Mouse (Mus musculus) midbrain, embryonic 12.5 days (tissue): ENCODE results near the gene Ppil2. TPM values are rescaled to one million over a fixed set of nuclear protein-coding genes. Genes with fewer than 3 reads are reported as not detected.

Source experiments
- ATAC-seq: fragments of 200-750 bp; cut with Nextera tagmentation; 2 replicates; pipeline ENCODE4 v1.8.0; 2017; ENCODE audit warnings: low read depth, moderate TSS enrichment, moderate library complexity; ENCODE audit not compliant: low FRiP score
- H3K27ac ChIP-seq: fragments of 300-500 bp; sonication (generic); replicated peaks from 2 replicates; pipeline ENCODE4 v1.5.1; 2016; ENCODE audit warnings: mild to moderate bottlenecking
- H3K27me3 ChIP-seq: fragments of 300-500 bp; sonication (generic); 2 replicates; pipeline ENCODE4 v1.6.1; 2016; ENCODE audit warnings: mild to moderate bottlenecking
- H3K36me3 ChIP-seq: fragments of 300-500 bp; sonication (generic); 2 replicates; pipeline ENCODE4 v1.6.1; 2016
- H3K4me1 ChIP-seq: fragments of 300-500 bp; sonication (generic); 2 replicates; pipeline ENCODE4 v1.6.1; 2016
- H3K4me2 ChIP-seq: fragments of 300-500 bp; sonication (generic); replicated peaks from 2 replicates; pipeline ENCODE4 v1.6.1; 2016; ENCODE audit warnings: mild to moderate bottlenecking, moderate library complexity
- H3K4me3 ChIP-seq: fragments of 300-500 bp; sonication (generic); 2 replicates; pipeline ENCODE4 v1.5.1; 2016; ENCODE audit warnings: mild to moderate bottlenecking
- H3K9ac ChIP-seq: fragments of 300-500 bp; sonication (generic); replicated peaks from 2 replicates; pipeline ENCODE4 v1.6.1; 2016; ENCODE audit warnings: mild to moderate bottlenecking, moderate library complexity
- H3K9me3 ChIP-seq: fragments of 300-500 bp; sonication (generic); 2 replicates; pipeline ENCODE4 v1.6.1; 2016; ENCODE audit warnings: mild to moderate bottlenecking
- WGBS: fragments of 180-500 bp; shearing (Covaris S2); methylation state at CpG from one replicate; pipeline ENCODE4 v1.1.7; 2016; 5-methylcytosine and 5-hydroxymethylcytosine counted together
- polyA plus RNA-seq: library from polyadenylated mRNA; unstranded; fragments of >200 nt; fragmentation: Nextera tagmentation; extraction: Ambion mirVana; gene quantifications from 2 replicates; pipeline ENCODE4 v1.2.1, GENCODE M21; 2016

The Ppil2 gene
- polyA plus RNA-seq, 1 experiment from 2014 or later: 164 TPM

GRCm38 (mm10) chr16:17132089-17132905, 21.2 kb upstream of the Ppil2 start, which contains the start of gene Sdf2l1:
Gene Sdf2l1, minus strand, starts transcription at chr16:17132383.
- peak within 1 kb of the TSS; percentile 69 for H3K9ac ChIP-seq
- under 1% methylated on average over 47 of the region's 47 CpGs for WGBS
- no peaks in the 10 kb centered on the region for H3K36me3 ChIP-seq
- H3K27me3 ChIP-seq: 0 out of 2 replicates have a peak, but pooled peaks cover 7% of the 10 kb centered on the region
- H3K27ac ChIP-seq: peak within 1 kb of the TSS; percentile 86
- no peaks in the 10 kb centered on the region for H3K9me3 ChIP-seq
- ATAC-seq: peak; percentile 98
- H3K4me1 ChIP-seq: peaks cover 15% of the 10 kb centered on the region
- H3K4me2 ChIP-seq: peak within 1 kb of the TSS; percentile 97
- H3K4me3 ChIP-seq: peak within 1 kb of the TSS; percentile 83

GRCm38 (mm10) chr16:17131191-17132088, 20.4 kb upstream of the Ppil2 start:
- ATAC-seq: peak; percentile 87
- peak overlapping the region; percentile 69 for H3K9ac ChIP-seq
- 0 out of 2 replicates have a peak, but pooled peaks cover 7% of the 10 kb centered on the region for H3K27me3 ChIP-seq
- H3K4me3 ChIP-seq: peak overlapping the region; percentile 83
- peaks cover 15% of the 10 kb centered on the region for H3K4me1 ChIP-seq
- 5% methylated on average over 43 of the region's 43 CpGs for whole genome bisulfite sequencing
- peak overlapping the region; percentile 97 for H3K4me2 ChIP-seq
- no peaks in the 10 kb centered on the region for H3K9me3 ChIP-seq
- H3K36me3 ChIP-seq: no peaks in the 10 kb centered on the region
- peak overlapping the region; percentile 86 for H3K27ac ChIP-seq

- ATAC-seq: no peak
- H3K4me1 ChIP-seq: peaks cover 38% of the 10 kb centered on the region
- no peaks in the 10 kb centered on the region for H3K9me3 ChIP-seq
- H3K36me3 ChIP-seq: peaks cover 7% of the 10 kb centered on the region
- H3K27me3 ChIP-seq: 0 out of 2 replicates have a peak, but pooled peaks cover 7% of the 10 kb centered on the region
- no peak overlapping the region for H3K4me3 ChIP-seq
- H3K27ac ChIP-seq: no peak overlapping the region
- no peak overlapping the region for H3K4me2 ChIP-seq
- 96% methylated on average over 1 of the region's 1 CpGs for WGBS
- no peak overlapping the region for H3K9ac ChIP-seq
Observed at GRCm38 (mm10) chr16:17127292-17127691, 16.2 kb upstream of the Ppil2 start.

GRCm38 (mm10) chr16:17124871-17125520, 13.9 kb upstream of the Ppil2 start, which contains the start of gene 2610318N02Rik:
Gene 2610318N02Rik, minus strand, starts transcription at chr16:17125167.
- H3K4me2 ChIP-seq: peak within 1 kb of the TSS; percentile 82
- H3K9ac ChIP-seq: peak within 1 kb of the TSS; percentile 76
- peaks cover 19% of the 10 kb centered on the region for H3K36me3 ChIP-seq
- WGBS: under 1% methylated on average over 25 of the region's 25 CpGs
- H3K9me3 ChIP-seq: no peaks in the 10 kb centered on the region
- H3K27me3 ChIP-seq: no peaks in the 10 kb centered on the region
- peaks cover 37% of the 10 kb centered on the region for H3K4me1 ChIP-seq
- ATAC-seq: peak; percentile 94
- H3K27ac ChIP-seq: peak within 1 kb of the TSS; percentile 66
- peak within 1 kb of the TSS; percentile 48 for H3K4me3 ChIP-seq

- peak overlapping the region; percentile 66 for H3K27ac ChIP-seq
- H3K27me3 ChIP-seq: no peaks in the 10 kb centered on the region
- peak overlapping the region; percentile 48 for H3K4me3 ChIP-seq
- H3K4me2 ChIP-seq: peak overlapping the region; percentile 82
- H3K4me1 ChIP-seq: peaks cover 37% of the 10 kb centered on the region
- H3K9ac ChIP-seq: peak overlapping the region; percentile 76
- peak; percentile 59 for ATAC-seq
- peaks cover 26% of the 10 kb centered on the region for H3K36me3 ChIP-seq
- under 1% methylated on average over 22 of the region's 22 CpGs for WGBS
- no peaks in the 10 kb centered on the region for H3K9me3 ChIP-seq
Observed at GRCm38 (mm10) chr16:17124119-17124870, 13.2 kb upstream of the Ppil2 start.

- Histone ChIP-seq H3K9ac (0 out of 2 replicates have a peak overlapping the region, but pooled peaks have one; percentile 25), H3K36me3 (peaks cover 42% of the 10 kb centered on the region), H3K27ac (no peak overlapping the region), H3K9me3 (no peaks in the 10 kb centered on the region), H3K4me1 (peaks cover 37% of the 10 kb centered on the region), H3K27me3 (no peaks in the 10 kb centered on the region), H3K4me2 (peak overlapping the region; percentile 82), H3K4me3 (peak overlapping the region; percentile 17; the same call in 1 of the 2 replicates)
- ATAC-seq: no peak
- WGBS: 52% methylated on average over 13 of the region's 14 CpGs
Observed at GRCm38 (mm10) chr16:17121569-17121968, 10.5 kb upstream of the Ppil2 start.

GRCm38 (mm10) chr16:17117309-17117799, 6.3 kb upstream of the Ppil2 start:
- ATAC-seq: no peak
- WGBS: 93% methylated on average over 5 of the region's 5 CpGs
- Histone ChIP-seq H3K4me1 (peaks cover 10% of the 10 kb centered on the region), H3K36me3 (peaks cover 71% of the 10 kb centered on the region), H3K4me2 (no peak overlapping the region), H3K9ac (no peak overlapping the region), H3K27me3 (no peaks in the 10 kb centered on the region), H3K9me3 (no peaks in the 10 kb centered on the region), H3K27ac (no peak overlapping the region), H3K4me3 (no peak overlapping the region)

- no peak overlapping the region for H3K4me2 ChIP-seq
- peaks cover 2% of the 10 kb centered on the region for H3K4me1 ChIP-seq
- ATAC-seq: no peak
- no peak overlapping the region for H3K27ac ChIP-seq
- H3K4me3 ChIP-seq: no peak overlapping the region
- no peak overlapping the region for H3K9ac ChIP-seq
- 91% methylated on average over 4 of the region's 4 CpGs for WGBS
- H3K9me3 ChIP-seq: no peaks in the 10 kb centered on the region
- H3K27me3 ChIP-seq: no peaks in the 10 kb centered on the region
- peaks cover 62% of the 10 kb centered on the region for H3K36me3 ChIP-seq
Observed at GRCm38 (mm10) chr16:17104600-17104999, 6.5 kb downstream of the Ppil2 start.

GRCm38 (mm10) chr16:17102630-17103220, 8.3 kb downstream of the Ppil2 start:
- Histone ChIP-seq H3K9ac (no peak overlapping the region), H3K4me1 (no peaks in the 10 kb centered on the region; the same call in 1 of the 2 replicates), H3K9me3 (no peaks in the 10 kb centered on the region), H3K4me3 (no peak overlapping the region), H3K4me2 (no peak overlapping the region), H3K36me3 (peaks cover 72% of the 10 kb centered on the region), H3K27me3 (no peaks in the 10 kb centered on the region), H3K27ac (no peak overlapping the region)
- ATAC-seq: no peak
- 80% methylated on average over 7 of the region's 7 CpGs for WGBS

GRCm38 (mm10) chr16:17096938-17097337, 14.1 kb downstream of the Ppil2 start:
- Histone ChIP-seq H3K9ac (no peak overlapping the region), H3K4me3 (no peak overlapping the region), H3K4me1 (no peaks in the 10 kb centered on the region), H3K9me3 (no peaks in the 10 kb centered on the region), H3K27me3 (no peaks in the 10 kb centered on the region), H3K4me2 (no peak overlapping the region), H3K27ac (no peak overlapping the region), H3K36me3 (peaks cover 93% of the 10 kb centered on the region)
- 98% methylated on average over 3 of the region's 3 CpGs for WGBS
- no peak for ATAC-seq
